Mouse (Mus musculus) MEL (cell line): Measurements from ENCODE around the gene Sorbs2. TPM values are rescaled to one million over a fixed set of nuclear protein-coding genes. Genes with fewer than 3 reads are reported as not detected.

Experiments used
- DNase-seq: peaks from one replicate; pipeline ENCODE4 v3.0.0; 2011; ENCODE audit warnings: low read depth, low spot score
- H3K27ac ChIP-seq: 2 replicates; pipeline ENCODE4 v1.5.1; 2012; ENCODE audit warnings: low read depth, mild to moderate bottlenecking, control low read depth, low read length, moderate library complexity; ENCODE audit not compliant: control insufficient read depth
- H3K27me3 ChIP-seq, 2 experiments: fragments of 150-350 bp in 1 of 2; sonication (generic) in 1 of 2; 2 replicates each; pipeline ENCODE4 v1.6.1; 2012; ENCODE audit warnings: low read length in 2 of 2, mild to moderate bottlenecking in 2 of 2, improper control_type of control experiment in 1 of 2, moderate library complexity in 1 of 2; ENCODE audit not compliant: insufficient read depth in 2 of 2, control insufficient read depth in 1 of 2
- H3K36me3 ChIP-seq, 2 experiments: 2 replicates each; pipeline ENCODE4 v1.6.1; 2012 to 2014; ENCODE audit warnings: low read length in 2 of 2, improper control_type of control experiment in 1 of 2, inconsistent platforms in 1 of 2, mild to moderate bottlenecking in 1 of 2; ENCODE audit not compliant: insufficient read depth in 2 of 2, control insufficient read depth in 1 of 2
- H3K4me1 ChIP-seq, 2 experiments: fragments of 150-350 bp in 1 of 2; sonication (generic) in 1 of 2; 2 replicates each; pipeline ENCODE4 v1.6.1; 2012; ENCODE audit warnings: low read length in 2 of 2, improper control_type of control experiment in 1 of 2, mild to moderate bottlenecking in 1 of 2; ENCODE audit not compliant: insufficient read depth in 2 of 2, control insufficient read depth in 1 of 2
- H3K4me3 ChIP-seq, 2 experiments: fragments of 150-350 bp in 1 of 2; sonication (generic) in 1 of 2; 2 replicates each; pipeline ENCODE4 v1.5.1; 2012; ENCODE audit warnings: low read depth in 2 of 2, low read length in 2 of 2, mild to moderate bottlenecking in 2 of 2, moderate library complexity in 2 of 2, control low read depth in 1 of 2, improper control_type of control experiment in 1 of 2; ENCODE audit not compliant: control insufficient read depth in 1 of 2, insufficient read depth in 1 of 2
- H3K79me2 ChIP-seq: 2 replicates; pipeline ENCODE4 v1.6.1; 2012; ENCODE audit warnings: mild to moderate bottlenecking, low read length, moderate library complexity; ENCODE audit not compliant: control insufficient read depth, poor library complexity, insufficient read depth
- H3K9ac ChIP-seq: 2 replicates; pipeline ENCODE4 v1.6.1; 2012; ENCODE audit warnings: low read depth, mild to moderate bottlenecking, control low read depth, low read length, moderate library complexity; ENCODE audit not compliant: control insufficient read depth, poor library complexity, severe bottlenecking
- H3K9me3 ChIP-seq: fragments of 150-350 bp; sonication (generic); replicated peaks from 2 replicates; pipeline ENCODE4 v1.6.1; 2012; ENCODE audit warnings: mild to moderate bottlenecking, low read length, improper control_type of control experiment, moderate library complexity; ENCODE audit not compliant: insufficient read depth
- CHD1 ChIP-seq: IDR thresholded peaks from 2 replicates; pipeline ENCODE4 v1.6.1; 2012; ENCODE audit warnings: low read depth, mild to moderate bottlenecking, inconsistent platforms, low read length, improper control_type of control experiment
- CTCF ChIP-seq, 3 experiments: IDR thresholded peaks in 2 of 3; conservative IDR thresholded peaks in 1 of 3; 2 replicates each; pipeline ENCODE4 v1.5.1; 2011 to 2012; ENCODE audit warnings: low read length in 3 of 3, low read depth in 2 of 3, mild to moderate bottlenecking in 2 of 3, improper control_type of control experiment in 1 of 3, inconsistent platforms in 1 of 3, mixed read lengths in 1 of 3, moderate library complexity in 1 of 3; ENCODE audit not compliant: control insufficient read depth in 1 of 3, insufficient read depth in 1 of 3, poor library complexity in 1 of 3, severe bottlenecking in 1 of 3
- ELF1 ChIP-seq: IDR thresholded peaks from 2 replicates; pipeline ENCODE4 v1.6.1; 2014; ENCODE audit warnings: low read depth, mild to moderate bottlenecking, inconsistent platforms, low read length, improper control_type of control experiment, moderate library complexity
- ETS1 ChIP-seq: IDR thresholded peaks from 2 replicates; pipeline ENCODE4 v1.6.1; 2012; ENCODE audit warnings: low read depth, mild to moderate bottlenecking, inconsistent platforms, low read length, improper control_type of control experiment, moderate library complexity
- GATA1 ChIP-seq: IDR thresholded peaks from 2 replicates; pipeline ENCODE4 v1.6.1; 2011; ENCODE audit warnings: low read depth, low read length, improper control_type of control experiment
- HCFC1 ChIP-seq: IDR thresholded peaks from 2 replicates; pipeline ENCODE4 v1.6.1; 2012; ENCODE audit warnings: low read depth, mild to moderate bottlenecking, inconsistent platforms, low read length, improper control_type of control experiment, moderate library complexity
- JUND ChIP-seq: IDR thresholded peaks from 2 replicates; pipeline ENCODE4 v1.6.1; 2011; ENCODE audit warnings: low read depth, mild to moderate bottlenecking, improper control_type of control experiment, low read length
- KAT2A ChIP-seq: conservative IDR thresholded peaks from 2 replicates; pipeline ENCODE4 v1.6.1; 2012; ENCODE audit warnings: low read depth, low read length, improper control_type of control experiment, inconsistent platforms
- MAFK ChIP-seq: IDR thresholded peaks from 2 replicates; pipeline ENCODE4 v1.6.1; 2011; ENCODE audit warnings: low read depth, mild to moderate bottlenecking, low read length, improper control_type of control experiment, borderline replicate concordance
- MAX ChIP-seq: IDR thresholded peaks from 2 replicates; pipeline ENCODE4 v1.6.1; 2011; ENCODE audit warnings: low read length, improper control_type of control experiment
- MEF2A ChIP-seq: IDR thresholded peaks from 2 replicates; pipeline ENCODE4 v1.6.1; 2014; ENCODE audit warnings: low read depth, mild to moderate bottlenecking, inconsistent platforms, low read length, improper control_type of control experiment; ENCODE audit not compliant: poor library complexity, insufficient replicate concordance, severe bottlenecking; ENCODE audit errors: extremely low read depth
- MYB ChIP-seq: IDR thresholded peaks from 2 replicates; pipeline ENCODE4 v1.6.1; 2011; ENCODE audit warnings: mild to moderate bottlenecking, low read depth, low read length, improper control_type of control experiment
- MYC ChIP-seq: IDR thresholded peaks from 2 replicates; pipeline ENCODE4 v1.6.1; 2011; ENCODE audit warnings: low read depth, mild to moderate bottlenecking, low read length, improper control_type of control experiment, moderate library complexity
- NELFE ChIP-seq: IDR thresholded peaks from 2 replicates; pipeline ENCODE4 v1.6.1; 2011; ENCODE audit warnings: low read depth, low read length, improper control_type of control experiment
- RAD21 ChIP-seq: IDR thresholded peaks from 2 replicates; pipeline ENCODE4 v1.6.1; 2011; ENCODE audit warnings: mild to moderate bottlenecking, low read depth, low read length, improper control_type of control experiment
- SIN3A ChIP-seq: IDR thresholded peaks from 2 replicates; pipeline ENCODE4 v1.6.1; 2012; ENCODE audit warnings: low read length, improper control_type of control experiment, inconsistent platforms
- SMC3 ChIP-seq: IDR thresholded peaks from 2 replicates; pipeline ENCODE4 v1.6.1; 2011; ENCODE audit warnings: low read depth, low read length, improper control_type of control experiment
- TAL1 ChIP-seq: IDR thresholded peaks from 2 replicates; pipeline ENCODE4 v1.6.1; 2012; ENCODE audit warnings: mild to moderate bottlenecking, inconsistent platforms, low read length, moderate library complexity, mixed read lengths
- TBP ChIP-seq: IDR thresholded peaks from 2 replicates; pipeline ENCODE4 v1.8.0; 2011; ENCODE audit warnings: low read depth, low read length, improper control_type of control experiment
- USF1 ChIP-seq: IDR thresholded peaks from 2 replicates; pipeline ENCODE4 v1.6.1; 2014; ENCODE audit warnings: low read depth, mild to moderate bottlenecking, inconsistent platforms, low read length, improper control_type of control experiment, moderate library complexity
- ZKSCAN1 ChIP-seq: IDR thresholded peaks from 2 replicates; pipeline ENCODE4 v1.6.1; 2012; ENCODE audit warnings: low read depth, mild to moderate bottlenecking, inconsistent platforms, low read length, improper control_type of control experiment, moderate library complexity
- ZNF384 ChIP-seq: IDR thresholded peaks from 2 replicates; pipeline ENCODE4 v1.6.1; 2012; ENCODE audit warnings: low read depth, mild to moderate bottlenecking, inconsistent platforms, low read length, improper control_type of control experiment
- polyA plus RNA-seq, 2 experiments: library from polyadenylated mRNA; stranded (reverse) in 1 of 2; unstranded in 1 of 2; fragments of >175 nt in 1 of 2; fragments of >200 nt in 1 of 2; gene quantifications; 2 replicates each; pipeline versions ENCODE4 v1.2.1 to v1.2.4; 2012; ENCODE audit warnings: low replicate concordance in 2 of 2, low read depth in 1 of 2; ENCODE audit not compliant: insufficient read length in 2 of 2, insufficient read depth in 1 of 2, missing spikeins in 1 of 2
- total RNA-seq: library from RNA; depleted of rRNA; stranded (reverse); fragments of 300-350 nt; gene quantifications from 2 replicates; pipeline ENCODE4 v1.2.3, GENCODE M21; 2012

Sorbs2 gene
- total and polyA plus RNA-seq, 3 experiments, result not detected

GRCm38 (mm10) chr8:45528890-45529289, 21.3 kb downstream of the Sorbs2 start:
- Histone ChIP-seq H3K4me1 (no peaks in the 10 kb centered on the region), H3K36me3 (no peaks in the 10 kb centered on the region), H3K27ac (no peak overlapping the region), H3K9me3 (no peaks in the 10 kb centered on the region; the same call in 1 of the 2 replicates), H3K4me3 (no peak overlapping the region), H3K79me2 (no peaks in the 10 kb centered on the region), H3K9ac (no peak overlapping the region), H3K27me3 (no peaks in the 10 kb centered on the region)
- TF ChIP-seq HCFC1 (no peak), SIN3A (no peak), ZNF384 (no peak), NELFE (no peak), MEF2A (no peak), MYC (no peak), MAFK (no peak), TBP (no peak), TAL1 (no peak), ETS1 (no peak), USF1 (no peak), CHD1 (no peak), MAX (no peak), MYB (no peak), ZKSCAN1 (no peak), RAD21 (no peak), CTCF (IDR thresholded peaks at IDR 0.05 in 2 of 3, conservative IDR thresholded peaks at IDR 0.05 in 1 of 3; ENCODE audit: control insufficient read depth in 1 of 3, insufficient read depth in 1 of 3, low read depth in 2 of 3, low read length in 3 of 3, poor library complexity in 1 of 3, severe bottlenecking in 1 of 3) (no peak), KAT2A (no peak), SMC3 (no peak)
- DNase-seq, result no peak

DNA sequence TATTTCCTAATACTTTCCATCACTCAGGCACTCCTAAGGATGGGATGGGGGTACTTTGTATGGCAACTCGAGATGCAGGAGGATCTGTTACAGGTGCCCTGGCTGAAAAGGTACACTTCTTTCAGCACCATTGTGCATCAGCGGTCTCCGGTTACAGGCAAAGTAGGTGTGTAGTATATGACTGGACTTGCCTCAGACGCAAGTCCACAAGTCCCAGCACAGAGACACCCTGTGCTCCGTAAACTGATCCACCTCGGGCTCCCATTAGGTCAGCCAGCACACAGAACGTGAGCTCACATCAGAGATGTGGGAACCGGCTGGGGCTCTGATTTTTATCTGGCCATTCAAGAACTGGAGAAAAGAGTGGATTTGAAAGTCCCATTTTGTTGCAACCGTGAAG, 29.0 kb downstream of the Sorbs2 start:
- H3K4me3 ChIP-seq, result no peak overlapping the region
- H3K4me1 ChIP-seq, result no peaks in the 10 kb centered on the region
- no peaks in the 10 kb centered on the region for H3K79me2 ChIP-seq
- no peak overlapping the region for H3K27ac ChIP-seq
- H3K36me3 ChIP-seq, result no peaks in the 10 kb centered on the region
- TF ChIP-seq MYB (no peak), JUND (no peak), MAX (no peak), GATA1 (no peak), ELF1 (no peak)
- TF ChIP-seq, all 39 proteins: peak for 0
- Histone ChIP-seq H3K9me3 (no peaks in the 10 kb centered on the region; the same call in 1 of the 2 replicates), H3K9ac (no peak overlapping the region), H3K27me3 (no peaks in the 10 kb centered on the region)
- no peak for DNase-seq
